Mouse (Mus musculus) midbrain, embryonic 15.5 days (tissue): ENCODE measurements around the gene Rps6kc1. TPM values are rescaled to one million over a fixed set of nuclear protein-coding genes. Genes with fewer than 3 reads are reported as not detected.

Experiments
- ATAC-seq: fragments of 200-750 bp; cut with Nextera tagmentation; replicated peaks from 2 replicates; pipeline ENCODE4 v1.8.0; 2017; ENCODE audit warnings: moderate TSS enrichment
- H3K27ac ChIP-seq: fragments of 300-500 bp; sonication (generic); 2 replicates; pipeline ENCODE4 v1.5.1; 2015; ENCODE audit warnings: mild to moderate bottlenecking, inconsistent platforms
- H3K27me3 ChIP-seq: fragments of 300-500 bp; sonication (generic); replicated peaks from 2 replicates; pipeline ENCODE4 v1.6.1; 2015; ENCODE audit warnings: inconsistent platforms
- H3K36me3 ChIP-seq: fragments of 300-500 bp; sonication (generic); replicated peaks from 2 replicates; pipeline ENCODE4 v1.6.1; 2015; ENCODE audit warnings: inconsistent platforms
- H3K4me1 ChIP-seq: fragments of 300-500 bp; sonication (generic); 2 replicates; pipeline ENCODE4 v1.6.1; 2015; ENCODE audit warnings: inconsistent platforms
- H3K4me2 ChIP-seq: fragments of 300-500 bp; sonication (generic); 2 replicates; pipeline ENCODE4 v1.6.1; 2015; ENCODE audit warnings: inconsistent platforms, mild to moderate bottlenecking, moderate library complexity
- H3K4me3 ChIP-seq: fragments of 300-500 bp; sonication (generic); 2 replicates; pipeline ENCODE4 v1.5.1; 2015; ENCODE audit warnings: mild to moderate bottlenecking, inconsistent platforms
- H3K9ac ChIP-seq: fragments of 300-500 bp; sonication (generic); 2 replicates; pipeline ENCODE4 v1.6.1; 2015; ENCODE audit warnings: mild to moderate bottlenecking, inconsistent platforms
- H3K9me3 ChIP-seq: fragments of 300-500 bp; sonication (generic); 2 replicates; pipeline ENCODE4 v1.6.1; 2016; ENCODE audit warnings: inconsistent platforms
- WGBS: fragments of 180-500 bp; shearing (Covaris S2); methylation state at CpG from one replicate; pipeline ENCODE4 v1.1.7; 2015; ENCODE audit warnings: mixed read lengths; 5-methylcytosine and 5-hydroxymethylcytosine counted together
- polyA plus RNA-seq: library from polyadenylated mRNA; unstranded; fragments of >200 nt; fragmentation: Nextera tagmentation; extraction: Ambion mirVana; gene quantifications from 2 replicates; pipeline ENCODE4 v1.2.1, GENCODE M21; 2015

The Rps6kc1 gene
- polyA plus RNA-seq, 1 experiment from 2014 or later, result 36.9 TPM

DNA sequence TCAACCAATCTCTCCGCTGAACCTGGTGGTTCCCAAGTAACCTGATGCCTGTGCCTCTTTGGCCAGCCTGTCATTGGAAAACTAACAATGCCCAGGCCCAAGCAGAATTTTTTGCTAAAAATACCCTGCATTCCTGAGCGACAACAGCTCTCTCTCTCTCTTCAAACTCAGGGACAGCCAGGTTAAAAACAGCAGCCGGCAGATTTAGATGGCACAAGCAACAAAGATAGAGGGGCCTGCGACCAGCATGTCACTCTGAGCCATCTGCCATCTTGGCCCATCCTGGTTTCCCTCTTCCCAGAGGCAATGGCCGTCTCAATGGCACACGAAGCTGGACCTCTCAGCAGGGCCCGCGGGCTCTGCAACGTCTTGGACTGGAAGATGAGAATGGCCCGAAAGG, 242.5 kb downstream of the Rps6kc1 start:
- no peak for ATAC-seq
- Histone ChIP-seq H3K4me1 (no peaks in the 10 kb centered on the region), H3K9ac (no peak overlapping the region), H3K4me3 (no peak overlapping the region), H3K36me3 (no peaks in the 10 kb centered on the region), H3K27ac (no peak overlapping the region), H3K9me3 (no peaks in the 10 kb centered on the region), H3K27me3 (no peaks in the 10 kb centered on the region), H3K4me2 (no peak overlapping the region)
- 79% methylated on average over 10 of the region's 10 CpGs for WGBS

DNA sequence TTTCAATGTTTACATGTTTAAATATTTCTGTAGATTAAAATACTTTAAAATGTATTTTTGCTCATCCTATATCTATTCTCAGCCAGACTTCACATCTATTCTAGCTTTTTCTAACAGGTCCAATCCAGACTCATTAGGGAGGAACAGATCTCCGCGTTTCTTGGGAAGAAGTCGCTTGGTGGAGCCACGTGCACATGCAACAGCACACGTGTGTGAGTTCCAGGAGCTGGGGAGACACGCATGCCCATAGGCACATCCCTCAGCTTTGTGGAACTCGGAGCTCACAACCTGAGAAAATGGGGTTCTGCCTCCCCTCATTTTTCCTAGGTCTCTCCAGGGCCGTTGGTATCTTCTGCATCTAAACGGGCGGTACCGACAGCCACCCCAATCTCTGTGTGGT, 243.7 kb downstream of the Rps6kc1 start:
- Histone ChIP-seq H3K27ac (no peak overlapping the region), H3K4me2 (no peak overlapping the region), H3K36me3 (no peaks in the 10 kb centered on the region), H3K9me3 (no peaks in the 10 kb centered on the region), H3K9ac (no peak overlapping the region), H3K4me1 (no peaks in the 10 kb centered on the region), H3K4me3 (no peak overlapping the region), H3K27me3 (no peaks in the 10 kb centered on the region)
- WGBS, result 95% methylated on average over 11 of the region's 11 CpGs
- ATAC-seq, result no peak

DNA sequence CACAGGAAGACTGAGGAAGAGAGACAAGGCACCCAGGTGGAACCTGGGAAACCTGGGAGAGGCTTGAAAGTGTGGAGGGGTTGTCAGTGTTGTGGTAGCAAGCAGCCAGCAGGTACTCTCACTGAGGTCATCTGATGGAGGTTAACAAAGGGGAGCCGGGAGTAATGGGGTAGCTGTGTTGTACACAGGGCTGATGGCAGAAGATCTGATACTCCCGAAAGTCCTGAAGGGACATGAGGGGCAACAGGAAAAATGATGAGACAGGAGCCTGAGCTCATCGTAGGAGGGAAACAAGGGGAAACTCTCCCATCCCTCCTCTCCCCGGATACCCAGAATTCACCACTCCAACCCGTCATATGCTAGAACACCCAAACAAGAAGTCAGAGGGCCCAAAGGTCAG, 244.2 kb downstream of the Rps6kc1 start:
- Histone ChIP-seq H3K4me2 (no peak overlapping the region), H3K36me3 (no peaks in the 10 kb centered on the region), H3K9me3 (no peaks in the 10 kb centered on the region), H3K9ac (no peak overlapping the region), H3K4me3 (no peak overlapping the region), H3K27me3 (no peaks in the 10 kb centered on the region), H3K27ac (no peak overlapping the region), H3K4me1 (no peaks in the 10 kb centered on the region)
- ATAC-seq, result no peak
- 89% methylated on average over 5 of the region's 5 CpGs for WGBS

DNA sequence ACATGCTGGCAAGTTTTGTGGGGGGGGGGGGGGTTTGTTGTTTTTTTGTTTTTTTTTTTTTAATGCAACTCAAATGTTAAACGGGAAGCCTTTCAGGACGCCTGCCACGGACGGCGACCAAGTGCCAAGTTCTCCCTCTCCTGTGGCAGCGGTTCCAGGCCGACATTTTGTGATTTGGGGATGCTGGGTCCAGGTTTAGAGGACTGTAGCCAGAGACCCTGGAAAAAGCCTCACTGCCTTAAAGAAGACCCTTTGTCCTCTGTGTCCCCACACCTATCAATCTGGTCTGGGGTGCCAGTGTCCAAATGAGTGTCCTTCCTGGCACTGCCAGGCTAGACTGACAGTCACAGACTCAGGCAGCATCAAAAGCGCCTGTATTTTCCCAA, 246.1 kb downstream of the Rps6kc1 start:
- Histone ChIP-seq H3K27me3 (no peaks in the 10 kb centered on the region), H3K36me3 (no peaks in the 10 kb centered on the region), H3K4me3 (no peak overlapping the region), H3K9me3 (no peaks in the 10 kb centered on the region), H3K4me2 (no peak overlapping the region), H3K9ac (no peak overlapping the region), H3K27ac (no peak overlapping the region), H3K4me1 (no peaks in the 10 kb centered on the region)
- ATAC-seq, result no peak
- 72% methylated on average over 8 of the region's 8 CpGs for WGBS

DNA sequence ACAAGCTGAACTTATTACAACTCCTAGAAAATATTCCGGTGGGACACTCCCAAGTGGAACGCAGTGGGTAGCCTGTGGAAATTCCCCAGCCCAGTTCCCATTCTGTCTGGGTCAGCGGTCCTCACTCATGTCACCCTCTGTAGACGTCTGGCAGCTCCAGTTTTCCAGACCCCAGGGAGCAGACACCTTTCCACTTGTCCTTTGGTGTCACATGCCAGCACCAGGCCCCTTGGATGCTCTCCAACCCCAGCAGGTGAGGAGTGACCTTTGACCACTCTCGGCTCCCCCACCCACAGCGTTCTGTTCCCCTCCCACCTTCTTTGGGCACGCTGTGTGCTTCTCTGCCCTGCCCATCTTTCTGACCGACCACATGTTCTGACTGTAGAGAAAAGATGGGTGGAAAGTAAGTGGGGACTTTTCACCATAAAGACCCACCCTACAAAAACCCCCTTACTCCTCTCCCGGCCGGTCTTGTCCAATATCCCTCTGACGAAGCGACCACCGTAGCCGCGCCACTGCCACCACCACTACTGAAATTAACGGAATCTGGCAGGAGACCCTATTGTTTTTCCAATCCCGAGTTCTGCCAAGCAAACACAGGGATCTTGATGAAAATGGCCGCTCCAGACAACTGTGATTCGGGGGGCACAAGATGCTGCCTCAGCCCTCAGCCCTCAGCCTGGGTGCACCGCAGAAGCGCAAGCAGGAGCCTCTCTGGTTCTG, 246.6 kb downstream of the Rps6kc1 start:
- Histone ChIP-seq H3K27me3 (no peaks in the 10 kb centered on the region), H3K4me1 (no peaks in the 10 kb centered on the region), H3K9ac (no peak overlapping the region), H3K4me2 (no peak overlapping the region), H3K9me3 (no peaks in the 10 kb centered on the region), H3K36me3 (no peaks in the 10 kb centered on the region), H3K4me3 (no peak overlapping the region), H3K27ac (no peak overlapping the region)
- ATAC-seq, result no peak
- 75% methylated on average over 21 of the region's 21 CpGs for WGBS

DNA sequence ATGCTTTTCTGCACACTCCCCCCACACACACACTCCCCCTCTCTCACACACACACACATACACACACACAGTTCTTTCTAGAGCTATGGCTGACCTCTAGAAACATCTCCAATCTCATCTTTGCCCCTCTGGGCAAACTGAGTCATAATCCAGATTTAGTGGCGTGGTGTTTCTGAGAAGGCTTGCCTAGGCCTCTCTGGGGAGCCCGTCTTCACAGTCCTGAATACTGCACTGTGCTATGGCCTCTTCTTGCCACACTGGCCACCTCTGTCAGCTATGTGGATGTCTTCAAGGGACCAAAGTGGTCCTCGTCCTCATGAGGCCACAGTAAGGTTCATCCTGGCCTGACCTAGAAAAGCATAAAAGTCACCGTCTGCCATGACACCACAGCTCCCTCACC, 247.6 kb downstream of the Rps6kc1 start:
- H3K27me3 ChIP-seq, result no peaks in the 10 kb centered on the region
- no peaks in the 10 kb centered on the region for H3K4me1 ChIP-seq
- WGBS, result 94% methylated on average over 4 of the region's 4 CpGs
- no peak for ATAC-seq
- H3K27ac ChIP-seq, result no peak overlapping the region
- no peak overlapping the region for H3K9ac ChIP-seq
- H3K4me3 ChIP-seq, result no peak overlapping the region
- no peaks in the 10 kb centered on the region for H3K36me3 ChIP-seq
- H3K9me3 ChIP-seq, result no peaks in the 10 kb centered on the region
- no peak overlapping the region for H3K4me2 ChIP-seq

DNA sequence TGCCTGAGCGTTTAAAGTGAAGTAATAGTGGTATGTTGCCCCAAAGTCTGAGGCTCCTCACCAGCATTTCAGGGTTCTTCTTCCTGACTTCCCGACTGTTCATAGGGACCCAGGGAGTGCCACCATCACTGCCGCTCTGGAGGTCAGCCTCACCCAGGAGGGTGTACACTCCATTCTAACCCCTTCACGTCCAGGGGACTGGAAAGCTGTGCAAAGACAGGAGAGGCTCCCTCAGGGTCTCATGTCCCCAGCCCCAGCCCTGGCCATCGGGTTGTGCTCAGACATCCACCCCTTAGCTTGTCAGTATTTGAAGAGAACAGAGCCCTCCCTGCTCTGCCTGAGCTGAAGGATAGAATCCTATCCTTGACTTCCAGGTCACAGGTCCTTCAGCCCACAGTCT, 248.8 kb downstream of the Rps6kc1 start:
- Histone ChIP-seq H3K4me3 (no peak overlapping the region), H3K27ac (no peak overlapping the region), H3K4me1 (no peaks in the 10 kb centered on the region; the same call in 1 of the 2 replicates), H3K36me3 (no peaks in the 10 kb centered on the region), H3K9me3 (no peaks in the 10 kb centered on the region), H3K4me2 (no peak overlapping the region), H3K27me3 (no peaks in the 10 kb centered on the region), H3K9ac (no peak overlapping the region)
- 84% methylated on average over 5 of the region's 5 CpGs for WGBS
- no peak for ATAC-seq

DNA sequence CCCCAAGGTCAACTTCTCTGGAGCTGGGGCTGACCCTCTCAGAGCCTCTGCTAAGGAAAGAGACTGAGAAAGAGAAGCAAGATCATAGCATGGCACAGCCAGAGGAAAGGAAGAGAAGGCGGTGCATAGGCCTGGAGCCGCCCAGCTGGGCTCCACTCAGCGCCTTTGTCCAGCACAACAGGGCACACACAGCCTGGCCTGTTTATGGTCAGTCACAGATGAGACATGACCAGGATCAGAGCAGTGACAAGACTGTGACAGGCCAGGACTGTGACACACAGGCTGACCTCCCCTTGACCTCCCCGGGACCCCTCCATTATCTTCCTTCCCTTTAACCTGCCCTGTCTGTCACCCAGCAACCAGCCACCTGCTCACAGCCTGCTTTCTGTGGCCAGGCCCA, 249.8 kb downstream of the Rps6kc1 start:
- WGBS, result 43% methylated on average over 4 of the region's 4 CpGs
- Histone ChIP-seq H3K9ac (no peak overlapping the region), H3K9me3 (no peaks in the 10 kb centered on the region), H3K36me3 (no peaks in the 10 kb centered on the region), H3K27me3 (no peaks in the 10 kb centered on the region), H3K27ac (no peak overlapping the region), H3K4me3 (no peak overlapping the region), H3K4me1 (no peaks in the 10 kb centered on the region; the same call in 1 of the 2 replicates), H3K4me2 (no peak overlapping the region)
- ATAC-seq, result peak; percentile 19; the same call in 1 of the 2 replicates

DNA sequence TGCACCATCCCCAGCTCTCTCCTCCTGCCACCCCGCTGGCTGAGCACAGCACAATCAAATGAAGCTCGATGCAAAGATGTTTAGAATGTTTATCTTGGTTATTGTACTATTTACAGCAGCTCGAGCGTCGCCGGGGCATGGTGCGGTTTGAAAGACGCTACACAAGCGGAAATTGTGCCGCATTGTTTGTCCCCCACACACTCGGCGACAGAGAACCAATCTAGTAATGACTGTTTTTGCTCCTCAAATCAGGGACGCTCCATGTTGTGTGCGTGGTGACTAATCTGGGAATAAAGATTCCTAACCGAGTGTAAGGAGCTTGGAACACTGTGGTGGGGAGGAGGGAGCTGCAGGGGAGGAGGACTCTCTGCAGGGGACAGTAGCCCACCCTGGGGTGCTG, 250.3 kb downstream of the Rps6kc1 start:
- ATAC-seq, result no peak
- Histone ChIP-seq H3K4me2 (no peak overlapping the region), H3K27me3 (no peaks in the 10 kb centered on the region), H3K9ac (no peak overlapping the region), H3K4me3 (no peak overlapping the region), H3K36me3 (no peaks in the 10 kb centered on the region), H3K27ac (no peak overlapping the region), H3K9me3 (no peaks in the 10 kb centered on the region), H3K4me1 (no peaks in the 10 kb centered on the region; the same call in 1 of the 2 replicates)
- 52% methylated on average over 15 of the region's 15 CpGs for WGBS

DNA sequence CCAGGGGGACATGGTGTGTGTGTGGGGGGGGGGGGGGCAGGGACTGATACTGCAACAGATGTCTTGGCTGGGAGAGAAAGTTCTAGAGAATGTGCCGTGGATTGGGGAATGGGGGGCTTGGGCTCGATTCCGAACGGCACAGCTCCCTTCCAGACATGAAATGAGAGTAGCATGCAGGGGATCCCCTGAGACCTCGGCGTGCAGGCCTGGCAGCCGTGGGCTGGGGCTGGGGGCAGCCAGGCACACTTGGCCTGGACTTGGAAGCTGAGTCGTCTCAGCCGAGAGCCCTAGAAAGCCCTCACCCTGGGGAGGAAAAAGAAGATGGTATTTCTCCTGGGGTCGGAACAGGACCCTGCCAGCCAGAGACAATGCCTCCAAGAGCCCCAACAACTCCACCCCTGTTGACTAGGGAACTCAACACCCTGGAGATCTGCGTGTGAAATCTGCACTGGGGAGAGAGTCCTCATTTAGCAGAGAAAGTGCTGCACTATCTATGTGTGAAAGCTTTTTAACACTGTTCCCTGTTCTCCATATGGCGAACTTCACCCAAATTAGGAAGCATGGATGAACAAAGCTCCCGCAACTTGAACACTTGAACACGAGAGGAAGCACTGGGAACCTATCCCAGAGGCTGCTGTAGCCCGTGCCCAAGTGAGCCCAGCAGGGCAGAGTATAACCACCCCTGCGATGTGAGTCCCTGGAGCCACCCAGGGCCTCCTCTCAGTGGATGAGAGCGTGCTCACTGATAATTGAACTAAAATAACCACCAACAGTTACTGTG, 251.7 kb downstream of the Rps6kc1 start:
- no peak for ATAC-seq
- 78% methylated on average over 17 of the region's 17 CpGs for WGBS
- Histone ChIP-seq H3K36me3 (no peaks in the 10 kb centered on the region), H3K4me3 (no peak overlapping the region), H3K4me2 (no peak overlapping the region), H3K9me3 (no peaks in the 10 kb centered on the region), H3K4me1 (peaks cover 12% of the 10 kb centered on the region), H3K27ac (no peak overlapping the region), H3K27me3 (no peaks in the 10 kb centered on the region), H3K9ac (no peak overlapping the region)

DNA sequence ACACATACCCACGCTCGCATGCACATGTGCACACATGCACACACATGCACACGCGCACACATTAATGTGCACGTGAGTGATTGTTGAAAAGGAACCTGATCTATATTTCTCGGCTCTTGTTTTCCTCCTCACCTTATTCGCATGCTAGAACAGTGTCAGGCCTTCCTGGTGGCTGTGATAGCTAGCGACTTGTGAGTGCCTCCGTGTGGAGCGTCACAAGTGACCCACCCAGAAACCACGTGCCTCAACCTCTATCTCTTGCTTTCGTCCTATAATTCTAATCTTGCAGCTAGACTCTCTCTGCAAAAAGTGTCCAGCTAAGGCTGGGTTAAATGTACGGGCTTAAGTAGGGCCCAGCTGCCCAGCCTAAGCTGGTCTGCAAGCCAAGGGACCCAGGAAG, 253.3 kb downstream of the Rps6kc1 start:
- no peaks in the 10 kb centered on the region for H3K36me3 ChIP-seq
- H3K27me3 ChIP-seq, result no peaks in the 10 kb centered on the region
- no peak overlapping the region for H3K27ac ChIP-seq
- H3K4me2 ChIP-seq, result no peak overlapping the region
- H3K4me1 ChIP-seq, result peaks cover 19% of the 10 kb centered on the region
- H3K4me3 ChIP-seq, result no peak overlapping the region
- H3K9ac ChIP-seq, result no peak overlapping the region
- no peak for ATAC-seq
- WGBS, result 93% methylated on average over 13 of the region's 13 CpGs
- no peaks in the 10 kb centered on the region for H3K9me3 ChIP-seq

DNA sequence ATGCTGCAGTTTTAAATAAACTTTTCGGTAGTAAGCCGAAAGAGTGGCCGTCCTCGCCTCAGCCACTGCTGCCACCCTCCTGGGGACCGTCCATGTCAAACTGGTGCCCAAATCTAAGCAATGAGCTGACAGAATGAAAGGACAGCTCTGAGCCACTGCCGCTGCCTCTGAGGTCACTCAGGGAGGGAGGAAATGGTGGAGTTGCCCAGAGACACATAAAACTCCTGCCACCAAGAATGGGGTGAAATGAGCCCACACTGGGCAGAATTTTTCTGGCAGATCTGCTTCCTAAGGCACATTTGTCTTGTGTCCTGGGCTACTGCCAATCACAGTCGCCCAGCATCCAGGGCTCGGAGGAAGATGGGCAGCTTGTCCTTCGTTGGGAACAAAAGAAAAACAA, 255.5 kb downstream of the Rps6kc1 start:
- Histone ChIP-seq H3K9ac (no peak overlapping the region), H3K4me1 (peaks cover 19% of the 10 kb centered on the region), H3K9me3 (no peaks in the 10 kb centered on the region), H3K4me3 (no peak overlapping the region), H3K36me3 (no peaks in the 10 kb centered on the region), H3K4me2 (no peak overlapping the region), H3K27me3 (no peaks in the 10 kb centered on the region), H3K27ac (no peak overlapping the region)
- ATAC-seq, result no peak
- 53% methylated on average over 9 of the region's 9 CpGs for WGBS

DNA sequence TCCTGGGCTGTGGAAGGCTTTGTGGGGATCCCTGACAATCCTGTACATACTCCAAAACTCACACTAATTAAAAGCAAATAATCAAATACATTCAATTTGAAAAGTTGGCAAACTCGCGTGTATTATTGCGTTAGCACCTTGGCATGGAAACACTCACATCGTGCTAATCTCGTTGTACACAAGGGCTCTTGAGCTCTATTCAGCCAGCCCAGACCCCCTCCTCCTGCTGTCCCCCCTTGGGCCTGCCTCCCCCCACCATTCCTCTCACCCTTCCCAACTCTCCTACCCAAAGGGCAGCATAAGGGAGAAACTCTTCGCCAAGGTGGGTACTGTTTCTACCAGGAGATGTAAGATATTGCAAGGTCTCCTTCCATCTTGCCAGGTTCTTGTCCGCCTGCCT, 255.9 kb downstream of the Rps6kc1 start:
- H3K9me3 ChIP-seq, result no peaks in the 10 kb centered on the region
- no peak overlapping the region for H3K27ac ChIP-seq
- H3K4me2 ChIP-seq, result no peak overlapping the region
- peaks cover 19% of the 10 kb centered on the region for H3K4me1 ChIP-seq
- 59% methylated on average over 7 of the region's 7 CpGs for WGBS
- no peaks in the 10 kb centered on the region for H3K27me3 ChIP-seq
- no peak overlapping the region for H3K9ac ChIP-seq
- 0 out of 2 replicates have a peak, but pooled peaks have one; percentile 61 for ATAC-seq
- H3K36me3 ChIP-seq, result no peaks in the 10 kb centered on the region
- no peak overlapping the region for H3K4me3 ChIP-seq
